Comparison of ENCODE assay signal across 8 mouse cellular contexts in genomic region chr6:124744755-124745321, GRCm38 (mm10). TPM values are rescaled to one million over a fixed set of nuclear protein-coding genes. Genes with fewer than 3 reads are reported as not detected.
DNase-seq lines count a peak whose midpoint lies in the region; ATAC-seq and TF ChIP-seq lines count a peak whose summit lies in the region.
"Had no signal": no experiment of that assay in that cellular context is flagged by ENCODE, and none has a peak within 500 bp of the region (broad histone marks: within the 10 kb centered on the region; RNA-seq: fewer than 3 reads in every experiment).

No protein-coding gene starts in this region.

- peak overlapping the region; percentile 89 for H3K9ac ChIP-seq in hindbrain, embryonic 16.5 days (ENCODE audit: low read depth, low read length)
- H3K9ac ChIP-seq in midbrain, embryonic 13.5 days (replicated peaks): peak overlapping the region; percentile 80

- 66% methylated on average over 26 of the region's 26 CpGs for WGBS in hindbrain, embryonic 16.5 days
- 73% methylated on average over 26 of the region's 26 CpGs for WGBS in midbrain, embryonic 13.5 days

- DNase-seq in adrenal gland, postnatal 10 days: no peak
- no peak for DNase-seq in yolk sac, embryonic 10.5 days (ENCODE audit: low spot score)

- no peak for TF ChIP-seq CTCF in cortical plate, adult 2 months (IDR thresholded peaks at IDR 0.05; ENCODE audit: extremely low read depth, insufficient read depth, low read length)

- peaks cover 58% of the 10 kb centered on the region for H3K4me1 ChIP-seq in megakaryocyte, embryonic 14.5 days
- H3K4me1 ChIP-seq in cortical plate, adult 2 months (ENCODE audit: control insufficient read depth, insufficient read depth, low read length): peaks cover 1% of the 10 kb centered on the region
- H3K4me1 ChIP-seq in hindbrain, embryonic 16.5 days (ENCODE audit: control insufficient read depth, insufficient read depth, low read depth, low read length): peaks cover 25% of the 10 kb centered on the region
- peaks cover 33% of the 10 kb centered on the region for H3K4me1 ChIP-seq in midbrain, embryonic 13.5 days (replicated peaks)

- H3K27me3 ChIP-seq in megakaryocyte, embryonic 14.5 days (replicated peaks): no peaks in the 10 kb centered on the region
- no peaks in the 10 kb centered on the region for H3K27me3 ChIP-seq in hindbrain, embryonic 16.5 days (replicated peaks; ENCODE audit: control insufficient read depth, insufficient read depth, low read length)
- no peaks in the 10 kb centered on the region for H3K27me3 ChIP-seq in midbrain, embryonic 13.5 days

- no peak for ATAC-seq in megakaryocyte, adult 5-6 weeks (ENCODE audit: poor library complexity, severe bottlenecking)
- no peak; the same call in none of the 2 replicates for ATAC-seq in hindbrain, embryonic 16.5 days
- ATAC-seq in midbrain, embryonic 13.5 days: no peak; the same call in 1 of the 2 replicates

- no peak for TF ChIP-seq POLR2A in cortical plate, adult 2 months (IDR thresholded peaks at IDR 0.05; ENCODE audit: extremely low read depth, insufficient read depth, low read length)

- H3K36me3 ChIP-seq in megakaryocyte, embryonic 14.5 days (replicated peaks; ENCODE audit: low read length): peaks cover 52% of the 10 kb centered on the region
- H3K36me3 ChIP-seq in hindbrain, embryonic 16.5 days (ENCODE audit: control insufficient read depth, insufficient read depth, low read length): peaks cover 45% of the 10 kb centered on the region
- H3K36me3 ChIP-seq in midbrain, embryonic 13.5 days: peaks cover 59% of the 10 kb centered on the region

- peak overlapping the region; percentile 91 for H3K4me2 ChIP-seq in hindbrain, embryonic 16.5 days (ENCODE audit: low read length)
- peak overlapping the region; percentile 97 for H3K4me2 ChIP-seq in midbrain, embryonic 13.5 days (replicated peaks)

- H3K27ac ChIP-seq in cortical plate, adult 2 months (ENCODE audit: insufficient read depth, low read length): peak overlapping the region; percentile 3
- peak overlapping the region; percentile 76 for H3K27ac ChIP-seq in hindbrain, embryonic 16.5 days (ENCODE audit: low read depth, low read length)
- H3K27ac ChIP-seq in midbrain, embryonic 13.5 days: peak overlapping the region; percentile 93

- peak overlapping the region; percentile 95 for H3K4me3 ChIP-seq in megakaryocyte, embryonic 14.5 days (replicated peaks)
- peak overlapping the region; percentile 40; the same call in 1 of the 2 replicates for H3K4me3 ChIP-seq in cortical plate, adult 2 months (ENCODE audit: insufficient read depth, low read length)
- peak overlapping the region; percentile 54 for H3K4me3 ChIP-seq in hindbrain, embryonic 16.5 days (ENCODE audit: low read length)
- H3K4me3 ChIP-seq in midbrain, embryonic 13.5 days (replicated peaks): peak overlapping the region; percentile 50

- H3K9me3 ChIP-seq in megakaryocyte, embryonic 14.5 days: no peaks in the 10 kb centered on the region
- H3K9me3 ChIP-seq in hindbrain, embryonic 16.5 days (ENCODE audit: control insufficient read depth, low read length): no peaks in the 10 kb centered on the region
- no peaks in the 10 kb centered on the region for H3K9me3 ChIP-seq in midbrain, embryonic 13.5 days

RNA-seq across cellular contexts. Expression of gene Grcc10, which starts 3.7 kb away (rescaled TPM):
- 11.7 and 65.2 TPM in 2 replicates for polyA plus RNA-seq in megakaryocyte, embryonic 14.5 days (2012; ENCODE audit: insufficient read depth, low replicate concordance)
- total RNA-seq in megakaryocyte, adult 5-6 weeks (2015): 177 and 203 TPM in 2 replicates
- total RNA-seq in megakaryocyte, adult 5-6 weeks (2017): 121 and 136 TPM in 2 replicates
- 340 and 352 TPM in 2 replicates for polyA plus RNA-seq in cortical plate, adult 2 months (2012; rRNA removed)
- polyA plus RNA-seq in hindbrain, embryonic 16.5 days (2015; fragmentation: Nextera tagmentation; extraction: Ambion mirVana): 587 and 645 TPM in 2 replicates
- 710 and 725 TPM in 2 replicates for polyA plus RNA-seq in midbrain, embryonic 13.5 days (2015; fragmentation: Nextera tagmentation; extraction: Ambion mirVana)
- 100 to 1,000 TPM; 321 to 324 TPM for total RNA-seq in adrenal gland, postnatal 10 days (2021)

RNA-seq across cellular contexts. Expression of gene Ptpn6, which starts 6.3 kb away (rescaled TPM):
- 19.9 and 20.1 TPM in 2 replicates for polyA plus RNA-seq in megakaryocyte, embryonic 14.5 days (2012; ENCODE audit: insufficient read depth, low replicate concordance)
- 308 and 336 TPM in 2 replicates for total RNA-seq in megakaryocyte, adult 5-6 weeks (2015)
- 1,009 and 1,024 TPM in 2 replicates for total RNA-seq in megakaryocyte, adult 5-6 weeks (2017)
- 6.3 and 6.5 TPM in 2 replicates for polyA plus RNA-seq in cortical plate, adult 2 months (2012; rRNA removed)
- polyA plus RNA-seq in hindbrain, embryonic 16.5 days (2015; fragmentation: Nextera tagmentation; extraction: Ambion mirVana): 4.8 and 4.9 TPM in 2 replicates
- polyA plus RNA-seq in midbrain, embryonic 13.5 days (2015; fragmentation: Nextera tagmentation; extraction: Ambion mirVana): 3.4 and 4.1 TPM in 2 replicates
- 10 to 100 TPM; 13.0 to 13.5 TPM for total RNA-seq in adrenal gland, postnatal 10 days (2021)

RNA-seq across cellular contexts. Expression of gene Gm45234, which starts 11.0 kb away (rescaled TPM):
- 43.0 TPM in 1 of 2 replicates, not detected in the other for polyA plus RNA-seq in megakaryocyte, embryonic 14.5 days (2012; ENCODE audit: insufficient read depth, low replicate concordance)
- total RNA-seq in megakaryocyte, adult 5-6 weeks (2015): not detected in 2 replicates
- not detected in 2 replicates for total RNA-seq in megakaryocyte, adult 5-6 weeks (2017)
- polyA plus RNA-seq in cortical plate, adult 2 months (2012; rRNA removed): not detected in 2 replicates
- polyA plus RNA-seq in hindbrain, embryonic 16.5 days (2015; fragmentation: Nextera tagmentation; extraction: Ambion mirVana): not detected in 2 replicates
- not detected in 2 replicates for polyA plus RNA-seq in midbrain, embryonic 13.5 days (2015; fragmentation: Nextera tagmentation; extraction: Ambion mirVana)
- 1 to 10 TPM in 1 of 2 experiments, not detected in 1; 1.1 TPM for total RNA-seq in adrenal gland, postnatal 10 days (2021)
- total RNA-seq: common myeloid progenitor, adult 5-6 weeks had no signal

RNA-seq across cellular contexts. Expression of gene Atn1, which starts 11.5 kb away (rescaled TPM):
- 38.5 and 97.6 TPM in 2 replicates for polyA plus RNA-seq in megakaryocyte, embryonic 14.5 days (2012; ENCODE audit: insufficient read depth, low replicate concordance)
- 25.7 and 29.8 TPM in 2 replicates for total RNA-seq in megakaryocyte, adult 5-6 weeks (2015)
- total RNA-seq in megakaryocyte, adult 5-6 weeks (2017): 3.0 and 10.9 TPM in 2 replicates
- polyA plus RNA-seq in cortical plate, adult 2 months (2012; rRNA removed): 60.7 and 63.3 TPM in 2 replicates
- 24.7 and 28.5 TPM in 2 replicates for polyA plus RNA-seq in hindbrain, embryonic 16.5 days (2015; fragmentation: Nextera tagmentation; extraction: Ambion mirVana)
- 21.5 and 25.4 TPM in 2 replicates for polyA plus RNA-seq in midbrain, embryonic 13.5 days (2015; fragmentation: Nextera tagmentation; extraction: Ambion mirVana)
- 10 to 100 TPM; 64.0 to 71.5 TPM for total RNA-seq in adrenal gland, postnatal 10 days (2021)

RNA-seq across cellular contexts. Expression of gene Eno2, which starts 24.6 kb away (rescaled TPM):
- 5.8 and 6.2 TPM in 2 replicates for polyA plus RNA-seq in megakaryocyte, embryonic 14.5 days (2012; ENCODE audit: insufficient read depth, low replicate concordance)
- not detected in 2 replicates for total RNA-seq in megakaryocyte, adult 5-6 weeks (2015)
- not detected in 2 replicates for total RNA-seq in megakaryocyte, adult 5-6 weeks (2017)
- 741 and 755 TPM in 2 replicates for polyA plus RNA-seq in cortical plate, adult 2 months (2012; rRNA removed)
- polyA plus RNA-seq in hindbrain, embryonic 16.5 days (2015; fragmentation: Nextera tagmentation; extraction: Ambion mirVana): 192 and 210 TPM in 2 replicates
- 27.5 and 29.7 TPM in 2 replicates for polyA plus RNA-seq in midbrain, embryonic 13.5 days (2015; fragmentation: Nextera tagmentation; extraction: Ambion mirVana)
- 10 to 100 TPM; 13.0 to 21.0 TPM for total RNA-seq in adrenal gland, postnatal 10 days (2021)

Comparison
In these comparisons a context has a peak if more than half of its experiments do, and no peak if none do; other contexts are left out.
1. H3K4me3 ChIP-seq: peak in every context shown above with its lines; median percentile 95 in megakaryocyte, embryonic 14.5 days; 54 in hindbrain, embryonic 16.5 days; 50 in midbrain, embryonic 13.5 days; 40 in cortical plate, adult 2 months.
2. H3K27ac ChIP-seq: peak in every context shown above with its lines; median percentile 93 in midbrain, embryonic 13.5 days; 76 in hindbrain, embryonic 16.5 days; 3 in cortical plate, adult 2 months.